Mouse (Mus musculus) bone marrow macrophage, adult 2 months (primary cell): Measurements from ENCODE around the gene Osbpl5.
"Not testable (repeated sequence)": the region's sequence is repeated elsewhere in the genome, so short reads cannot be mapped to it uniquely, and the experiment has no call there.

Source experiments
- CTCF ChIP-seq: IDR thresholded peaks from 2 replicates; pipeline ENCODE4 v1.5.1; 2012; ENCODE audit warnings: low read depth, mild to moderate bottlenecking, low read length, moderate library complexity
- POLR2A ChIP-seq: IDR thresholded peaks from 2 replicates; pipeline ENCODE4 v1.6.1; 2012; ENCODE audit warnings: mild to moderate bottlenecking, low read depth, low read length, borderline replicate concordance

- TF ChIP-seq CTCF, POLR2A: not testable (repeated sequence)
Observed at GRCm38 (mm10) chr7:143684569-143684968, 72.2 kb downstream of the Osbpl5 start.
